Mouse (Mus musculus) embryo, embryonic 9.5 days (tissue): ENCODE results near the gene Sh3bp1.
A peak's percentile ranks its signal among the peaks of the same experiment; 100 is the strongest.

Source experiments
- DNase-seq: peaks from one replicate; pipeline ENCODE4 v3.0.0-alpha.2; 2017; ENCODE audit errors: extremely low spot score

Gene Sh3bp1

DNA sequence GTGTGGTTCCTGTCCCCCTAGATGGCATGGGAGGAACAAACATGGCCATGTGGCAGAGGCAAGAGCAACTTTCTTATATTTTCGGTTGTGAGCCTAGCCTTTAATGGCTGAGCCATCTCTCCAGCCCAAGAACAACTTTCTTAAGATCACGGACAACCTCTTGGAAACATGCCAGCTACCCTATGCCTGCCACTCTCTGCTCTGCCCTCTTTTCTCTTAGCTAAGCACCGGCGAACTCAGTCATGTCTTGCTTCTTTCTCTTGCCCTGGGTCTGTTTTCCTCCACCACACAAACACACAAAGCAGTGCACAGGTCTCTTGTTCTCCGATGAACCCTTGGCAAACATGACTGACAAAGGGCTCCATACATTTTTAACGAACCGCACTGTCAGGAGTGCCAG is 46.7 kb downstream of the Sh3bp1 start:
- DNase-seq: no peak

DNA sequence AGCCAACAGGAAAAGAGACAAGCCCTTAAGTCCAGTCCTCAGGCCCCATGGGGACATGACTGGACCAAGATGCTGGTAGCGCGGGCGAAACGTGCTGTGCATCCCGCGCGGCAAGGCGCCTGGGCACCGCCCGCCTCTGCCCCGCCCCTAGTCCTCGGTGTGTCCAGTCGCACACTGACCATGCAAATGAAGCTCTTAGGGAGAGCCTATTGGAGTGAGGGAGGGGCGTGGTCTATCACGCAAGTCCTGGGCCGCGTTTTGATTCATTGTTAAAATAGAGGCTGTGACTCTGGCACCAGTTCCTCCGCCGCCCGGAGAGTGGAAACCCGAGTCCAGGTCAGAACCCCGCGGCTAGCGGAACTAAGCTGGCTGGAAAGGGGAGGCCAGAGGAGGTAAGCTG is 48.1 kb downstream of the Sh3bp1 start, which contains the start of gene Triobp:
Gene Triobp (plus strand): TSS at position 68 of the 400 bp plus-strand sequence.
- DNase-seq: peak; percentile 90

DNA sequence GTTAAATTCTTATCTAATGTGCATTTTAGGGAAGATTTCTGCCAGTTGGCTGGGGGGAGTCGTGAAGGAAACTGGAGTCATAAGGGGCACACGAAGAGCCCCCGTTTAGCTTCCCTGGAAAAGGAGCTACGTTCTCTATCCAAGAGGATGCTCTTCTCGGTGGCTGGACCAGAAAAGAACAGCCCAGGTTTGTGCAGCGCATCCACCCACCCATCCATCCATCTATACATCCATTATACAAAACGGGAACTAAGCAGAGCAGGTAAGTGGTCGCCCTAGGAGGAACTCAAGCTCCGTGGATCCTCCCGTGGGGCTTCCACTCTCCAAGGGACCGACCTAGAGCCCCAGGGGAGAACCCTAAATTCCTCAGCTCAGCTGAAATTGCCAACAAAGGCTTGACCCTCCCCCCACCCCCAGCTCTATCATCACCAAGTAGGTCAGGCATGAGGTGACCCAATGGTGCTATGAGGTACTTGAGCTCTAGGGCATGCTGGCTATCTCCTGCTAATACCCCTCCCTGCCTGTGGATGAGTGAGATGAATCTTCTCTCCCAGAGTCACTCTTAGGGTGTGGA is 48.7 kb downstream of the Sh3bp1 start:
- no peak for DNase-seq

DNA sequence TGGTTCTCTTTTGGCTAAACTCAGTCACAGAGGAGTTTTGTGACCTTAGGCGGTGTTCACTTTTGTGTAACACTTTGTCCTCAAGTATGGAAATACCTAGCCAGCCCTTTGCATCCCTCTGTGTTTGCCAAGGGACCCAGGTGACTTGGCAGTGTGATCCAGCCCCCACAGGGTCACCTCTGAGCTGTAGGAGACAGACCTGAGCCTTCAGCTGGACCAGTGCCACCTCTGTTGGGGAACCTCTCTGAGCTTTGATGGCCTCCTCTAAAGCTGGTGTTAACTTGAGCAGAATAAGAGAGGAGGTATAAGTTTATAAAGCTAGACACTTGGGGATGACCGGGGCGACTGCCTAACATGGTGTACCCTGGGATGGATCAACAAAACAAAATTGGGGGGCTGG is 49.3 kb downstream of the Sh3bp1 start:
- no peak for DNase-seq

DNA sequence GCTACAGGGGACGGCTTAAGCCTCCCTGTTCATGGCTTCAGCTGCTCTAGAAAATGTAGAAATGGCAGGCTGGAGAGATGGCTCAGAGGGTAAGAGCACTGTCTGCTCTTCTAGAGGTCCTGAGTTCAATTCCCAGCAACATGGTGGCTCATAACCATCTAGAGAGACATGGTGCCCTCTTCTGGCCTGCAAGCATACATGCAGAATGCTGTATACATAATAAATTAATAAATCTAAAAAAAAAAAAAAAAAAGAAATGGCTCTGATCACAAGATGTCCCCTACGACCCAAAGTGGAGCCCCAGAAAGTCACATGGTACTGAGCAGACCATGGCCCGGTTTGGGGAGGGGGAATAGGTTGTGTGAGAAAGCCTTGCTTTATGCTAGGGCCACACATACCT is 56.1 kb downstream of the Sh3bp1 start:
- DNase-seq: no peak

DNA sequence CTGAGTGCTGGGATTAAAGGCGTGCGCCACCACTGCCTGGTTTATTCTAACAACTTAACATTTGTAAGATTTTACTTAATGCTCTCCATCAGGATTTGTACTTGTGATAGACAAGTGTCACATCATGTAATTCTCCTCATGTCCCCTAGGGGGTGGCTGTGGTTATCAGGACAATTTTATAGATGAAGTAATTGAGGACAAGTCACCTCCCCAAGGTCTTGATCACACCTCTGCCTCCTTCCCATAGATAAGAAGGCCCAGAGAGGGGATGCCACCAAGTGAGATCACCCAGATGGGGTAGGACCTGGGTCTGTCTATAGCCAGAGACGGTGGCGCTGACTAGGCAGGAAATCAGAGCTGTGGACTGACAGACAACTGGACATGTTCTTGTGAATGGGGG is 56.8 kb downstream of the Sh3bp1 start:
- DNase-seq: no peak

DNA sequence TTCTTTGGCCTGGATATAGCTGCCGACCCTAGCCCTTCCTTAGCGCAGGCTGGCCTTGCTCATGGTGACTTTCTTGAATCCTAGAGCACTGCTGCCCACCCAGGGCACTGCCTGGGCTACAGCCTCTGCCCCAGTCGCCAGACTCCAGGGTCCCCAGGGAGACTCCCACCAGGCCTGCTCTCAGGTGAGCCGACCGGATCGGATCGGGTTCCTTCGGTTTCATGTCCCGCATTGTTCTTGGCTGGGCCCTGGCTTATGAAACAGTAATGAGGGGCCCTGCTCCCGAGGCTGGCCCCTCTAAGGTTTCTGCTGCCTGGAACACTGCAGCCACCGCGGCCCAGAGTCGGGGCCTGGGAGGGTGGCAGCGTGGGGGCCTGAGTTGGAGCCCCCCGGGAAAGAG is 57.5 kb downstream of the Sh3bp1 start:
- no peak for DNase-seq

DNA sequence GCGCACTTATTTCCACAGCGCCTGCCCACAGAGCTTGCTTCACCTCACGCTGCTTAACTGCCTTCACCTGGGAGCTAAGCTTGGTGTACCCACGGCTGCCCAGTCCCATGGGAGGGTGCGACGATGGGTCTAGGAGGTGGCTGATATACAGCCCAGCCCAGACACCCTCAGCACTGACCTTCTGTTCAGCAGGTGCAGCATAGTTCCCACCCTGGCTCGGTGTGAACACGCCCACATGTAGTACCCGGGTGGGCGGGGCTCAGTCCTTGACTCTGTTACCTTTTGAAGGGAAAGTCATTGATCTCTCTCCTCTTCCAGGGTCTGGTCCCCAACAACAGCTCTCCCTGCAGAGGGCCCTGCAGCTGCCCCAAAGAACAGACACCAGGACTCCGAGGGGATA is 60.0 kb downstream of the Sh3bp1 start:
- DNase-seq: no peak

DNA sequence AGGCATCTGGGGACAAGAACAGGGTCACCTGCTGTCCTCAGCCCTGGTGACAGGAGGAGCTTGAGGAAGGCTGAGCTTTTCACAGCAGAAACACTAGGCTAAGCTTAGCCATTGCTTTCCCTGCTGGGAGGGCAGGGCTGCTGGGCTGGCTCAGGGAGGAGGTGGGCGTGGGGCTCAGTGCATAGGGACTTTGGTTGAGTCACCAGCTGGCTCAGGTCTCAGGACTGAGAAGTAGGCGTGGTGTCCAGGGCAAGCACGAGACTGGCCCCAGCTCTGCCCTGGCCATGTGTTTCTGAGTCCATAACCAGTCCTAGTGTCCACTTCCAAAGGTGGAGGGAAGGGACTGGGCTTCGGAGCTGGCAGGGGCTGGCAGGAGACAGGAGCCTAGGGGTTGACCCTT is 60.5 kb downstream of the Sh3bp1 start:
- DNase-seq: no peak
